In the genomic region with DNA sequence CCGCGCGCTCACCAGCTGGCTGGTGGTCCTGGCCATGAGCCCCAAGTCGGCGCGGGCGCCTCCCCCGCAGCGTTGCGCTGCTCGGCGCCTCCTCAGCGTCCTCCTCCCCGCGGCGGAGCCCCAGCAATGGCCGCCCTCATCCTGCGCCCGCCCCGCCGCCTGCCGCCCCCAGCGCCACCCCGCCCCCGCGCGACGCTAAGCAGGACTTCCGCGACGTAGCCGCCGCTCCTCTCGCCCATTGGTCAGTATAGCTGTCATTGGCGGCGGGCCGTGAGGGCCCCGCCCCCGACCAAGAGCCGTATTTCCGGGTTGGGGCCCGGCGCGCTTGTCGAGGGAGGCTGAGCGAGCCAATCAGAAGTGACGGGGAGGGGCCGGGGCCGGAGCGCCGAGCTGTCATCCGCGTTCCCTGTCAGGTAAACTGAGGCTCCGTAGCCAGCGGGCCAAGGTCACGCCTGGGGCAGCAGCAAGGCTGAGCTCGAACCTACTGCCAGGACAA, we compare ENCODE assay signal across 7 mouse cellular contexts. TPM values are rescaled to one million over a fixed set of nuclear protein-coding genes. Genes with fewer than 3 reads are reported as not detected.
DNase-seq lines count a peak whose midpoint lies in the region; ATAC-seq and TF ChIP-seq lines count a peak whose summit lies in the region.

No protein-coding gene starts in this region.

- peak overlapping the region; percentile 97 for H3K4me3 ChIP-seq in intestine, postnatal 0 days (ENCODE audit: low read depth, low read length)
- H3K4me3 ChIP-seq in midbrain, embryonic 12.5 days = peak overlapping the region; percentile 99
- peak overlapping the region; percentile 100 for H3K4me3 ChIP-seq in small intestine, adult 2 months (ENCODE audit: low read depth, low read length)

- peak overlapping the region; percentile 91 for H3K27ac ChIP-seq in intestine, postnatal 0 days (ENCODE audit: low read depth, low read length)
- peak overlapping the region; percentile 82 for H3K27ac ChIP-seq in midbrain, embryonic 12.5 days (replicated peaks)
- H3K27ac ChIP-seq in small intestine, adult 2 months (ENCODE audit: insufficient read depth, low read depth, low read length) = peak overlapping the region; percentile 82

- 0% methylated on average over 57 of the region's 57 CpGs for WGBS in intestine, postnatal 0 days
- under 1% methylated on average over 54 of the region's 57 CpGs for WGBS in midbrain, embryonic 12.5 days
- WGBS in small intestine, adult 2 months = under 1% methylated on average over 54 of the region's 57 CpGs

- peak; percentile 20; the same call in 1 of the 2 replicates for TF ChIP-seq POLR2A in small intestine, adult 2 months (IDR thresholded peaks at IDR 0.05; ENCODE audit: low read depth, low read length)

- intact Hi-C loops in left cerebral cortex, postnatal 4 days (cut with DNase I) = no loop called here

- peaks cover 17% of the 10 kb centered on the region for H3K4me1 ChIP-seq in intestine, postnatal 0 days (replicated peaks; ENCODE audit: control insufficient read depth, insufficient read depth, low read length)
- H3K4me1 ChIP-seq in midbrain, embryonic 12.5 days = peaks cover 17% of the 10 kb centered on the region
- H3K4me1 ChIP-seq in small intestine, adult 2 months (ENCODE audit: control insufficient read depth, insufficient read depth, insufficient read length, low read length) = peaks cover 9% of the 10 kb centered on the region; the same call in 1 of the 2 replicates

- no peaks in the 10 kb centered on the region for H3K36me3 ChIP-seq in intestine, postnatal 0 days (ENCODE audit: control insufficient read depth, insufficient read depth)
- no peaks in the 10 kb centered on the region for H3K36me3 ChIP-seq in midbrain, embryonic 12.5 days
- H3K36me3 ChIP-seq in small intestine, adult 2 months (ENCODE audit: control insufficient read depth, insufficient read depth, low read length) = no peaks in the 10 kb centered on the region

- no peaks in the 10 kb centered on the region for H3K9me3 ChIP-seq in intestine, postnatal 0 days (ENCODE audit: control insufficient read depth)
- H3K9me3 ChIP-seq in midbrain, embryonic 12.5 days = no peaks in the 10 kb centered on the region

- peak; percentile 98 for ATAC-seq in intestine, postnatal 0 days
- peak; percentile 99 for ATAC-seq in midbrain, embryonic 12.5 days (ENCODE audit: low FRiP score, low read depth)

- H3K4me2 ChIP-seq in intestine, postnatal 0 days (replicated peaks; ENCODE audit: low read depth) = peak overlapping the region; percentile 79
- peak overlapping the region; percentile 97 for H3K4me2 ChIP-seq in midbrain, embryonic 12.5 days (replicated peaks)

- H3K9ac ChIP-seq in intestine, postnatal 0 days (ENCODE audit: low read depth, low read length) = peak overlapping the region; percentile 90
- peak overlapping the region; percentile 91 for H3K9ac ChIP-seq in midbrain, embryonic 12.5 days (replicated peaks)

- H3K27me3 ChIP-seq in intestine, postnatal 0 days (replicated peaks; ENCODE audit: control insufficient read depth, insufficient read depth, low read length) = no peaks in the 10 kb centered on the region
- no peaks in the 10 kb centered on the region for H3K27me3 ChIP-seq in midbrain, embryonic 12.5 days
- no peaks in the 10 kb centered on the region for H3K27me3 ChIP-seq in small intestine, adult 2 months (ENCODE audit: control insufficient read depth, insufficient read depth, low read length)

- no peak for TF ChIP-seq CTCF in intestine, postnatal 0 days (IDR thresholded peaks at IDR 0.05; ENCODE audit: low read depth)
- no peak for TF ChIP-seq CTCF in small intestine, adult 2 months (IDR thresholded peaks at IDR 0.05; ENCODE audit: extremely low read depth, insufficient read length, insufficient replicate concordance, low read depth, low read length)

- peak; percentile 97 for DNase-seq in adrenal gland, adult 8-10 months
- DNase-seq in embryo, embryonic 9.5 days (ENCODE audit: extremely low spot score) = peak; percentile 93
- peak; percentile 94 to 97 for DNase-seq in gastrocnemius, postnatal 4 days (ENCODE audit: low spot score in 2 of 2)
- peak; percentile 98 for DNase-seq in left cerebral cortex, postnatal 4 days

RNA-seq across cellular contexts. Expression of gene Pdpk1, which starts 9.3 kb away (rescaled TPM):
- total RNA-seq in adrenal gland, adult 8-10 months (2022) = 10 to 100 TPM; 46.0 to 63.6 (median 61.9) TPM
- total RNA-seq in gastrocnemius, postnatal 4 days (2021) = 10 to 100 TPM; 52.6 to 60.6 TPM
- polyA plus RNA-seq in intestine, postnatal 0 days (2015; fragmentation: Nextera tagmentation; extraction: Ambion mirVana) = 24.7 and 28.4 TPM in 2 replicates
- total RNA-seq in left cerebral cortex, postnatal 4 days (2021) = 10 to 100 TPM; 67.0 to 68.3 TPM
- 53.5 and 56.2 TPM in 2 replicates for polyA plus RNA-seq in midbrain, embryonic 12.5 days (2016; fragmentation: Nextera tagmentation; extraction: Ambion mirVana)
- 10.8 and 12.7 TPM in 2 replicates for polyA plus RNA-seq in small intestine, adult 2 months (2012; rRNA removed)

RNA-seq across cellular contexts. Expression of gene Amdhd2, which starts 22.1 kb away (rescaled TPM):
- total RNA-seq in adrenal gland, adult 8-10 months (2022) = 10 to 100 TPM; 39.3 to 64.9 (median 50.3) TPM
- 10 to 100 TPM; 20.2 to 24.7 TPM for total RNA-seq in gastrocnemius, postnatal 4 days (2021)
- 159 and 172 TPM in 2 replicates for polyA plus RNA-seq in intestine, postnatal 0 days (2015; fragmentation: Nextera tagmentation; extraction: Ambion mirVana)
- 10 to 100 TPM; 30.2 to 32.0 TPM for total RNA-seq in left cerebral cortex, postnatal 4 days (2021)
- 31.5 and 32.9 TPM in 2 replicates for polyA plus RNA-seq in midbrain, embryonic 12.5 days (2016; fragmentation: Nextera tagmentation; extraction: Ambion mirVana)
- 61.6 and 187 TPM in 2 replicates for polyA plus RNA-seq in small intestine, adult 2 months (2012; rRNA removed)

RNA-seq across cellular contexts. Expression of gene Atp6v0c, which starts 28.0 kb away (rescaled TPM):
- 100 to 1,000 TPM; 416 to 520 (median 442) TPM for total RNA-seq in adrenal gland, adult 8-10 months (2022)
- 100 to 1,000 TPM; 193 to 194 TPM for total RNA-seq in gastrocnemius, postnatal 4 days (2021)
- 1,362 and 1,364 TPM in 2 replicates for polyA plus RNA-seq in intestine, postnatal 0 days (2015; fragmentation: Nextera tagmentation; extraction: Ambion mirVana)
- total RNA-seq in left cerebral cortex, postnatal 4 days (2021) = 100 to 1,000 TPM; 770 to 834 TPM
- 512 and 518 TPM in 2 replicates for polyA plus RNA-seq in midbrain, embryonic 12.5 days (2016; fragmentation: Nextera tagmentation; extraction: Ambion mirVana)
- polyA plus RNA-seq in small intestine, adult 2 months (2012; rRNA removed) = 549 and 948 TPM in 2 replicates

Comparison
In these comparisons a context has a peak if more than half of its experiments do, and no peak if none do; other contexts are left out.
1. Peak in every context shown above with its lines: DNase-seq, ATAC-seq, H3K4me3 ChIP-seq and H3K27ac ChIP-seq.